Mouse (Mus musculus): ENCODE measurements around the gene Dpp7.

DNA sequence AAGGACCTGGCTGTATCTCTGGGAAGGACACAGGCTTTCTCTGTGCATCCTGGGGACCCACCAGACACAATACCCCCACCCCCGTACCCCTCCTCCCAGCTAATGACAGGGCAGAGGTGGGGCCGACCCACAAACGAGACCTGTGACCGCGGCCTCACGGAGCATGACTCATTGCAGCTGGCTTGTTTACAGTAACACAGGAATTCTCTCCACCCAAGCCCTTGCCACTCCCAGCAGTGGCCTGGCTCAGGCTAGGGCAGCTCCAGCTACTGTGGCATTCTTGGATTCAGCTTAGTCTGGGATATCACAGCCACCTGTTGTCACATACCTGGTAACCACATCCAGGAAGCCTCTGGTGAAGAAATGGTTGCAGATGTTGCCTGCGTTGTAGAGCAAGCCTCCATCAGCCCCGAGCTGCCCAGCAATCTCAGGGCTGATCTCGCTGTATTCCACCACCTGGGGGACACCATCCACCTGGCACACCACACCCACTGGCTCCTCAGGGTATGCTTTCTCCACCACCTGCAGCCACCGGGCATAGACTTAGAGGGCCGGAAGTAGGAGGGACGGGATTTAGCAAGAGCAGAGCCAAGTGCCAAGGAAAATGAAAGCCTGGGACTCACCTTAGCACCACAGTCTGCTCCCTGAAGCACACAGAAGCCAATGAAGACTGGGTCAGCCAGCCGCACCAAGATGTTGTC, 7.5 kb upstream of the Dpp7 start:
- TF ChIP-seq CTCF (IDR thresholded peaks at IDR 0.05; ENCODE audit: insufficient read depth, low read depth, low read length): no peak
- no peak for TF ChIP-seq POLR2A (IDR thresholded peaks at IDR 0.05; ENCODE audit: insufficient read depth, low read depth, low read length)
